Mouse (Mus musculus) small intestine, adult 2 months (tissue): ENCODE data around the gene Dgkh.

ENCODE experiments used
- CTCF ChIP-seq: fragments of 200-500 bp; IDR thresholded peaks from 2 replicates; pipeline ENCODE4 v1.5.1; 2012; ENCODE audit warnings: low read depth, mild to moderate bottlenecking, control low read depth, inconsistent platforms, low read length, moderate library complexity, mixed read lengths; ENCODE audit not compliant: insufficient replicate concordance, insufficient read length; ENCODE audit errors: extremely low read depth
- POLR2A ChIP-seq: fragments of 200-500 bp; IDR thresholded peaks from 2 replicates; pipeline ENCODE4 v1.6.1; 2012; ENCODE audit warnings: low read depth, mild to moderate bottlenecking, control low read depth, inconsistent platforms, low read length, moderate library complexity

DNA sequence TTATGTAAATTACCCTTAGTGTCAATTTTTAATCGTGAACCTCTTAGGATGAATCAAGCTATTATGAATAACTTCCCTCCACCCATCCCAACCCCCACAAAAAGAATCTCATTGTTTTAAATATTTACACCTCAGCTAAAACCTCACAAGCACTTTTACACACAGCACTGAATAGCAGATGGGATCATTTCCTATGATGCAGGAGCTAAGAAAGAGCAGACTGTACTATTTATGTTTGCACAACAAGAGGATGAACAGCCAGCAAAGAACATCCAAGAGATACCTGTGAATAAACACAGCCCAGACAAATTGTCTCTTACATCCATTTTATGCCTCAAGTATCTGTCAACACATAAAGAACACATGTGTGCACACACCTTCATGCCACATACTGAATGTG, 41.7 kb downstream of the Dgkh start:
- TF ChIP-seq CTCF: no peak
- no peak for TF ChIP-seq POLR2A
